Mouse (Mus musculus): Measurements from ENCODE around the gene Pkd1l2. TPM values are rescaled to one million over a fixed set of nuclear protein-coding genes. Genes with fewer than 3 reads are reported as not detected.

Pkd1l2 gene
- polyA plus RNA-seq, 1 experiment = 0.09 TPM

- 97% methylated on average over 3 of the region's 3 CpGs for WGBS
- no peak for TF ChIP-seq CTCF (IDR thresholded peaks at IDR 0.05; ENCODE audit: extremely low read depth, insufficient read depth, insufficient read length, insufficient replicate concordance)
- no peak for TF ChIP-seq POLR2A (IDR thresholded peaks at IDR 0.05; ENCODE audit: low read depth, low read length)
- Histone ChIP-seq H3K4me3 (ENCODE audit: extremely low read depth, insufficient read depth, insufficient read length) (no peak overlapping the region), H3K4me1 (ENCODE audit: control insufficient read depth, insufficient read depth, insufficient read length) (peaks cover 5% of the 10 kb centered on the region), H3K27me3 (ENCODE audit: control insufficient read depth, insufficient read depth, low read length) (no peaks in the 10 kb centered on the region), H3K36me3 (ENCODE audit: control insufficient read depth, insufficient read depth, low read length) (no peaks in the 10 kb centered on the region), H3K27ac (ENCODE audit: insufficient read depth, low read length) (no peak overlapping the region)
- no peak for DNase-seq (ENCODE audit: low read depth in 1 of 2, low spot score in 2 of 2)
Observed at GRCm38 (mm10) chr8:116989842-116990241, 92.4 kb downstream of the Pkd1l2 start.

- Histone ChIP-seq H3K4me3 (ENCODE audit: extremely low read depth, insufficient read depth, insufficient read length) (no peak overlapping the region), H3K27me3 (ENCODE audit: control insufficient read depth, insufficient read depth, low read length) (no peaks in the 10 kb centered on the region), H3K4me1 (ENCODE audit: control insufficient read depth, insufficient read depth, insufficient read length) (peaks cover 8% of the 10 kb centered on the region; the same call in 1 of the 2 replicates), H3K36me3 (ENCODE audit: control insufficient read depth, insufficient read depth, low read length) (no peaks in the 10 kb centered on the region; the same call in 1 of the 2 replicates), H3K27ac (ENCODE audit: insufficient read depth, low read length) (no peak overlapping the region)
- TF ChIP-seq CTCF (IDR thresholded peaks at IDR 0.05; ENCODE audit: extremely low read depth, insufficient read depth, insufficient read length, insufficient replicate concordance) (peak; percentile 20; the same call in 1 of the 2 replicates), POLR2A (IDR thresholded peaks at IDR 0.05; ENCODE audit: low read depth, low read length) (no peak)
- DNase-seq (ENCODE audit: low read depth in 1 of 2, low spot score in 2 of 2) = peak; percentile 50 to 54
- 16% methylated on average over 4 of the region's 4 CpGs for WGBS
Observed at GRCm38 (mm10) chr8:116980117-116980516, 102.1 kb downstream of the Pkd1l2 start.

GRCm38 (mm10) chr8:116978631-116979256, 103.5 kb downstream of the Pkd1l2 start, which contains the start of gene 1700030J22Rik:
TSS of gene 1700030J22Rik (minus strand) at chr8:116978959.
- peak within 1 kb of the TSS; percentile 81 for H3K4me3 ChIP-seq (ENCODE audit: extremely low read depth, insufficient read depth, insufficient read length)
- peak; percentile 96 to 98 for DNase-seq (ENCODE audit: low read depth in 1 of 2, low spot score in 2 of 2)
- TF ChIP-seq POLR2A (IDR thresholded peaks at IDR 0.05; ENCODE audit: low read depth, low read length) (no peak), CTCF (IDR thresholded peaks at IDR 0.05; ENCODE audit: extremely low read depth, insufficient read depth, insufficient read length, insufficient replicate concordance) (peak; percentile 10; the same call in 1 of the 2 replicates)
- no peaks in the 10 kb centered on the region; the same call in 1 of the 2 replicates for H3K36me3 ChIP-seq (ENCODE audit: control insufficient read depth, insufficient read depth, low read length)
- no peaks in the 10 kb centered on the region for H3K27me3 ChIP-seq (ENCODE audit: control insufficient read depth, insufficient read depth, low read length)
- WGBS = under 1% methylated on average over 46 of the region's 46 CpGs
- peaks cover 8% of the 10 kb centered on the region; the same call in 1 of the 2 replicates for H3K4me1 ChIP-seq (ENCODE audit: control insufficient read depth, insufficient read depth, insufficient read length)
- H3K27ac ChIP-seq (ENCODE audit: insufficient read depth, low read length) = no peak within 1 kb of the TSS; the same call in 1 of the 2 replicates

- DNase-seq (ENCODE audit: low read depth in 1 of 2, low spot score in 2 of 2) = no peak
- WGBS = 31% methylated on average over 8 of the region's 8 CpGs
- Histone ChIP-seq H3K4me1 (ENCODE audit: control insufficient read depth, insufficient read depth, insufficient read length) (peaks cover 8% of the 10 kb centered on the region; the same call in 1 of the 2 replicates), H3K27ac (ENCODE audit: insufficient read depth, low read length) (no peak overlapping the region), H3K4me3 (ENCODE audit: extremely low read depth, insufficient read depth, insufficient read length) (peak overlapping the region; percentile 81; the same call in 1 of the 2 replicates), H3K27me3 (ENCODE audit: control insufficient read depth, insufficient read depth, low read length) (no peaks in the 10 kb centered on the region), H3K36me3 (ENCODE audit: control insufficient read depth, insufficient read depth, low read length) (no peaks in the 10 kb centered on the region)
- TF ChIP-seq POLR2A (IDR thresholded peaks at IDR 0.05; ENCODE audit: low read depth, low read length) = no peak
- no peak for TF ChIP-seq CTCF (IDR thresholded peaks at IDR 0.05; ENCODE audit: extremely low read depth, insufficient read depth, insufficient read length, insufficient replicate concordance)
Observed at GRCm38 (mm10) chr8:116978052-116978451, 104.2 kb downstream of the Pkd1l2 start.

- no peak for TF ChIP-seq CTCF (IDR thresholded peaks at IDR 0.05; ENCODE audit: extremely low read depth, insufficient read depth, insufficient read length, insufficient replicate concordance)
- TF ChIP-seq POLR2A (IDR thresholded peaks at IDR 0.05; ENCODE audit: low read depth, low read length) = no peak
- Histone ChIP-seq H3K27ac (ENCODE audit: insufficient read depth, low read length) (no peak overlapping the region), H3K4me1 (ENCODE audit: control insufficient read depth, insufficient read depth, insufficient read length) (peaks cover 8% of the 10 kb centered on the region; the same call in 1 of the 2 replicates), H3K27me3 (ENCODE audit: control insufficient read depth, insufficient read depth, low read length) (no peaks in the 10 kb centered on the region), H3K4me3 (ENCODE audit: extremely low read depth, insufficient read depth, insufficient read length) (no peak overlapping the region), H3K36me3 (ENCODE audit: control insufficient read depth, insufficient read depth, low read length) (no peaks in the 10 kb centered on the region)
- WGBS = 73% methylated on average over 5 of the region's 5 CpGs
- DNase-seq (ENCODE audit: low read depth in 1 of 2, low spot score in 2 of 2) = no peak
Observed at GRCm38 (mm10) chr8:116975606-116976005, 106.6 kb downstream of the Pkd1l2 start.

- TF ChIP-seq CTCF (IDR thresholded peaks at IDR 0.05; ENCODE audit: extremely low read depth, insufficient read depth, insufficient read length, insufficient replicate concordance) = no peak
- no peak for TF ChIP-seq POLR2A (IDR thresholded peaks at IDR 0.05; ENCODE audit: low read depth, low read length)
- Histone ChIP-seq H3K27ac (ENCODE audit: insufficient read depth, low read length) (no peak overlapping the region), H3K36me3 (ENCODE audit: control insufficient read depth, insufficient read depth, low read length) (no peaks in the 10 kb centered on the region), H3K4me3 (ENCODE audit: extremely low read depth, insufficient read depth, insufficient read length) (no peak overlapping the region), H3K4me1 (ENCODE audit: control insufficient read depth, insufficient read depth, insufficient read length) (peaks cover 7% of the 10 kb centered on the region; the same call in 1 of the 2 replicates), H3K27me3 (ENCODE audit: control insufficient read depth, insufficient read depth, low read length) (no peaks in the 10 kb centered on the region)
- no peak for DNase-seq (ENCODE audit: low read depth in 1 of 2, low spot score in 2 of 2)
- WGBS = 33% methylated on average over 5 of the region's 5 CpGs
Observed at GRCm38 (mm10) chr8:116975066-116975465, 107.2 kb downstream of the Pkd1l2 start.

- Histone ChIP-seq H3K36me3 (ENCODE audit: control insufficient read depth, insufficient read depth, low read length) (no peaks in the 10 kb centered on the region), H3K27ac (ENCODE audit: insufficient read depth, low read length) (no peak overlapping the region), H3K27me3 (ENCODE audit: control insufficient read depth, insufficient read depth, low read length) (no peaks in the 10 kb centered on the region), H3K4me3 (ENCODE audit: extremely low read depth, insufficient read depth, insufficient read length) (no peak overlapping the region), H3K4me1 (ENCODE audit: control insufficient read depth, insufficient read depth, insufficient read length) (no peaks in the 10 kb centered on the region)
- DNase-seq (ENCODE audit: low read depth in 1 of 2, low spot score in 2 of 2) = no peak
- TF ChIP-seq POLR2A (IDR thresholded peaks at IDR 0.05; ENCODE audit: low read depth, low read length) (no peak), CTCF (IDR thresholded peaks at IDR 0.05; ENCODE audit: extremely low read depth, insufficient read depth, insufficient read length, insufficient replicate concordance) (no peak)
- WGBS = 88% methylated on average over 6 of the region's 6 CpGs
Observed at GRCm38 (mm10) chr8:116969531-116969930, 112.7 kb downstream of the Pkd1l2 start.

Measured in spleen, adult 2 months (tissue).